Mouse (Mus musculus) activated CD4-positive, CD25-positive, alpha-beta regulatory T cell, adult 4 months (primary cell): ENCODE measurements around the gene Olfr774. TPM values are rescaled to one million over a fixed set of nuclear protein-coding genes. Genes with fewer than 3 reads are reported as not detected.
"Not testable (repeated sequence)": the region's sequence is repeated elsewhere in the genome, so short reads cannot be mapped to it uniquely, and the experiment has no call there.

Experiments
- ATAC-seq: one replicate; pipeline ENCODE4 v1.8.0; 2017
- polyA plus RNA-seq, 2 experiments: library from polyadenylated mRNA; unstranded; fragments of 100-300 nt; shearing (Covaris generic); gene quantifications; one replicate each; pipeline ENCODE4 v1.2.1; 2017

Gene Olfr774
- not detected for polyA plus RNA-seq

GRCm38 (mm10) chr10:129235904-129236303 lies at the start of gene Olfr774:
Olfr774 (plus strand) TSS chr10:129236204.
- ATAC-seq, result no peak

DNA sequence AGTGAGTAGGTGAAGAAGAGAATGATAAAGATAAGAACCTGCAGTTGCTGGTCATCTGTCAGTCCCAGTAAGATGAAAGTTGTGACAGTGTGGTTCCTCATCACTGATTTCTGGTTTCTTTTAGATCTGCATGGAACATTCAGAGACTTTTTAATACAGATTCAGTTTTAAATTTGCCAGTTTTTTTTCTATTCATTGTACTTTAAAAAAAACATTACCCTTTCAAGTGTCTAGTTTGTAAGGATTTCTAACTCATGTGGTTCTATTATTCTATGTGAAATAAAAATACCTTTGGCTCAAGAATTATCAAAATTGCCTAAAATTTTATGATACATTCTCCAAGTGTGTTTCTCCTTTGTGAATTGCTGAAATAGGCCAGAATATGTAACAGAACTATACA lies 48.7 kb upstream of the Olfr774 start, which contains the start of gene Olfr773:
Olfr773 (minus strand) TSS at position 101 of the 400 bp plus-strand sequence.
- ATAC-seq, result not testable (repeated sequence)

- no peak for ATAC-seq
Observed at GRCm38 (mm10) chr10:129230737-129231136, 5.3 kb upstream of the Olfr774 start.

- ATAC-seq, result no peak
Observed at GRCm38 (mm10) chr10:129248112-129248511, 12.1 kb downstream of the Olfr774 start, which contains the start of gene Olfr775. Olfr775 (plus strand) TSS chr10:129248412.

DNA sequence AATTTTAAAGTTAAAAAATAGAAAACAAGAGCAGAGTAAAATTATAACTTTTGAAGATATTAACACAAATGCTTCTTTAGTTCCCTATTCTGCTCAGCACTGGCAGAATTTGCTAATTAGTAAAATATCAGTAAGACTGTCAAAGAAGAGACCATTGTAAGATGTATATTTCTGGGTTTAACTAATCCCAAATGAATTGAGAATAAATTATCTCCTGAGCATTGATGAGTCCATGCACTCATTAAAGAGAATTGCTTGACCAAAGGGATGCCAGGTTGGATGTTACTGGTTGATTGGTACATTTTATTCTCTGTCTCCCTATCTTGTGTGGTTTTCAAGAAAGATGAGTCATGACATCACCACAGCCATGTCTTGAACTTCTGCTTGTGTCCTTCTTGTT lies 22.8 kb downstream of the Olfr774 start, which contains the start of gene Olfr776:
Olfr776 (plus strand) TSS at position 301 of the 400 bp plus-strand sequence.
- no peak for ATAC-seq

- no peak for ATAC-seq
Observed at GRCm38 (mm10) chr10:129271081-129271535, 35.1 kb downstream of the Olfr774 start, which contains the start of gene Olfr777. Olfr777 (minus strand) TSS chr10:129271485.

Other genes with a start within 250 kb of the Olfr774 start
- not detected for gene Olfr9, start 246.8 kb upstream of the Olfr774 start, polyA plus RNA-seq
- not detected for gene Olfr763, start 225.4 kb upstream of the Olfr774 start, polyA plus RNA-seq
- gene Olfr764-ps1, start 196.3 kb upstream of the Olfr774 start, polyA plus RNA-seq, result not detected
- not detected for gene Olfr765, start 186.2 kb upstream of the Olfr774 start, polyA plus RNA-seq
- gene Olfr766-ps1, start 167.2 kb upstream of the Olfr774 start, polyA plus RNA-seq, result not detected
- gene Olfr767, start 153.3 kb upstream of the Olfr774 start, polyA plus RNA-seq, result under 1 TPM in 1 of 2 experiments, not detected in 1; 0.09 TPM
- not detected for gene Olfr768, start 136.8 kb upstream of the Olfr774 start, polyA plus RNA-seq
- under 1 TPM in 1 of 2 experiments, not detected in 1; 0.21 TPM for gene Olfr769, start 118.3 kb upstream of the Olfr774 start, polyA plus RNA-seq
- gene Olfr770, start 97.2 kb upstream of the Olfr774 start, polyA plus RNA-seq, result not detected
- not detected for gene Olfr771, start 71.5 kb upstream of the Olfr774 start, polyA plus RNA-seq
- gene Olfr772, start 58.3 kb upstream of the Olfr774 start, polyA plus RNA-seq, result not detected
- gene Olfr773, start 48.8 kb upstream of the Olfr774 start, polyA plus RNA-seq, result not detected
- not detected for gene Olfr775, start 12.2 kb downstream of the Olfr774 start, polyA plus RNA-seq
- not detected for gene Olfr776, start 22.9 kb downstream of the Olfr774 start, polyA plus RNA-seq
- gene Olfr777, start 35.3 kb downstream of the Olfr774 start, polyA plus RNA-seq, result not detected
- under 1 TPM in 1 of 2 experiments, not detected in 1; 0.33 TPM for gene Olfr780, start 81.9 kb downstream of the Olfr774 start, polyA plus RNA-seq
- not detected for gene Olfr781, start 92.7 kb downstream of the Olfr774 start, polyA plus RNA-seq
- gene Olfr782, start 112.6 kb downstream of the Olfr774 start, polyA plus RNA-seq, result not detected
- gene Olfr784, start 147.9 kb downstream of the Olfr774 start, polyA plus RNA-seq, result not detected
- gene Olfr785, start 169.2 kb downstream of the Olfr774 start, polyA plus RNA-seq, result not detected
- gene Olfr786, start 191.1 kb downstream of the Olfr774 start, polyA plus RNA-seq, result not detected
- gene Olfr787, start 225.7 kb downstream of the Olfr774 start, polyA plus RNA-seq, result under 1 TPM in 1 of 2 experiments, not detected in 1; 0.33 TPM
- not detected for gene Olfr788, start 234.8 kb downstream of the Olfr774 start, polyA plus RNA-seq
- not detected for gene Olfr789, start 248.5 kb downstream of the Olfr774 start, polyA plus RNA-seq